Mouse (Mus musculus) lung, adult 2 months (tissue): ENCODE results near the gene Prrc2b.

Experiments used
- CTCF ChIP-seq: fragments of 200-500 bp; IDR thresholded peaks from 2 replicates; pipeline ENCODE4 v1.5.1; 2011; ENCODE audit warnings: mild to moderate bottlenecking, low read length, control low read depth; ENCODE audit not compliant: insufficient read depth
- POLR2A ChIP-seq: fragments of 200-500 bp; IDR thresholded peaks from 2 replicates; pipeline ENCODE4 v1.6.1; 2011; ENCODE audit warnings: low read depth, mild to moderate bottlenecking, control low read depth, low read length, borderline replicate concordance; ENCODE audit errors: extremely low read depth

DNA sequence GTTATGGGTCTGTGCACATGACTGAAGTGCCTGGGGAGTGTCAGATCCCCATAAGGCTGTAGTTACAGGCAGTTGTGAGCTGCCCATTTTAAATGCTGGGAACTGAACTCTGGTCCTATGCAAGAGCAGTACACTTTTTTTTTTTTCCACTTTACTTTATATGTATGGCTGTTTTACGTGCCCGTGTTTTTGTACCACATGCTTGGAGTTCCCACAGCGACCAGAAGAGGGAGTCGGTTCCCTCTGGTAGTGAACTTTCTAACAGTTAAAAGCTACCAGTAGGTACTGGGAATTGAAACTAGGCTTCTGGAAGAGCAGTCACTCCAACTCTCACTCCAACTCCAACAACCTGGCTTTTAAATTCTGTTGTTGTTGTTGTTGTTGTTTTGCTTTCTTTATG is 109.8 kb downstream of the Prrc2b start:
- TF ChIP-seq CTCF: peak; percentile 34; the same call in 1 of the 2 replicates
- no peak for TF ChIP-seq POLR2A
